Mouse (Mus musculus): ENCODE data around the gene Sema3a.
"Not testable (repeated sequence)": the region's sequence is repeated elsewhere in the genome, so short reads cannot be mapped to it uniquely, and the experiment has no call there.

The Sema3a gene

DNA sequence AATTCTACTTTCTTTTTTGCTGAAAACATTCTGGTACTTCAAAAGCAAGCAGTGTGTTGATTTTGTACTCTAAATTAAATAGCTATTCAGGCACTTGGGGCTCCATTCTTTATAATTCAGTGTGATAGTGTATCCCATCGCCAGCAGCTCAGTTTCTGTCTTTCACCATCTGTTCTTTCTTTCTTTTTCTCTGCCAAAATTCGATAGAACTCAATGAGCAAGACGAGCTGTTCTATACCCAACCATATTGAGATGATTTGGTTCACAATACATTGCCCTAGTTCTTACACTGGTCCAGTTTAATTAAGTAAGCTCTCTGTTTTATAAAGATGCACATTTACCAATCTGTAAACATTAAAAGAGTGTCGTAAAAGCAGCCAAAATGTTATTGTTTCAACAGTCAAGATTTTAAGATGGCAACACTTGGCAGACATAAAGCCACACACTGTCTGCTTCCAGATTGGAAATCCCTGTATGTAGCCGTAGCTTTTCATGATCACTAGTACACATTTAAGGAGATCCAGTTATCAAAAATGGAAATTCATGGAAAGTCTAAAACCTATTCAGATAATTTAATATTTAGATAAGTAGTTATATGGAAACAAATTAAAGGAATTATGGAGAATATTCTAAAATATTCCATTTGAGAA, 296.2 kb downstream of the Sema3a start:
- no peak for DNase-seq (ENCODE audit: low read depth)

DNA sequence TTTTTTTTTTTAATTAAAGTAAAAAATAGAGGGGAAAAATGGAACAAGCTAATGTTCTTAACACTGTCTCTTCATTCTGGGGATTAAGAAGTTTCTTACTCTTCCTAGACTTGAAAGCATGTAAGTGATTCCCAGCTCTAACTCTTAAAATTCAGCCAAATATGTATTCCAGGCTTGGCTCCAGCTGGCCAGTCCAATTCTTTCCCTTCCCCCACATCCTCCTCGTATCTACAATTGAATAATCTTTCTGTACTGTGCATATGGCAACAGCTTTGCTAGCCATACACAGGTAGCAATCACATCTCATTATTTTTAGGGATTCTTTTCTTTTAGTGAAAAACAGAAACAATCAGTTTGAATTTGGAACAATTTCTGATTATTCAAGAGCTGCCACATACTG, 303.5 kb downstream of the Sema3a start:
- DNase-seq (ENCODE audit: low read depth), result no peak

DNA sequence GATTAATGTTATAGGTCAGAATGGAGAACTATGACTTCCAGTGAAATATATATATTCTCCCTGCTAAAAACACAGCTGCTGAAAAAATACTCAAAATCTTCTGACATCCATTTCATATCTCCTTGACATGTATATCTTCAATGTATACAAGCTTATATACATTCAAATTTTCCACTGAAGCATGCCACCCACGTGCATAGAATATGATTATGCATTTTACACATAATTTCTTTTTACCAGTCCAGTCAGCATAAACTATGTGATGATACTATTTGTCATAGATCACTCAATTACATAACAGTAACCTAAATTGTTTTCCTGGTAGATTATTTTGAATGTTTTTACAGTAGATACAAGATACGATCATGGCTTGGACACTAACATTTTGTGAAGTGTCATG, 306.6 kb downstream of the Sema3a start:
- DNase-seq (ENCODE audit: low read depth), result no peak

DNA sequence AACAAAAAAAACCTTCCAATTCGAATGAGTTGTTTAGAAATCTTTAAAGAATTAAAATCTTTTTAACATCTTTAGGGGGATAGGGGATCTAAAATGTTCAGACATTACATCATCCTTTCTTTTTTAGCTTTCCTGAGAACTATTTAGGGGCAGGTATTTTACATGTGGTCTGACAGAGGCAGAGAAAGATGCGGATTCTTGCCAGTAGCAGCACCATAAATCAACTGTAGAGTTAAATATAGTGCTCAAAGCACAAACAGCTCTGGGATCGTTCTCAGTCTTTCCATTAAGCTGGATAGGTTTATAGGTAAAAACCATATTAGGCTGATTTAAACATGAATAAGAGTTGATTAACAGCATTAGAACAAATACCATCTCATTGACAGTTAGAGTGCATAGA, 307.4 kb downstream of the Sema3a start:
- DNase-seq (ENCODE audit: low read depth), result no peak

DNA sequence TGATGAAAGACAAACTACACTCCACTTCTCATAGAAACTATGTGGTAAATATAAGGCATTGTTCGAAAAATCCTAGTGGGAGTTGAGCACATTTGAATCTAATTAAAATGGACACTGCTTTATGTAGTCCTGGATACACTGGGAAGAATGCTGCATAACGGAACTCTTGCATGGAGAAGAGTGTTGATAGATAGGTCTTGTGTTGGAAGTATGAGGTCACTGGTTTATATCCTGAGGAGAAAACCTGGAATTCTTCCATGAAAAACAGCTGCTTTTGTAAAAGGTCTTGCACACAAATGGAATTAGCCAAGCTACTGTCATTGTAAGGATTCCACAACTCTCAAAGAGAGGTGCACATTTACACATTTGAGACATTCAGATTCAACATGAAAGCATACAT, 308.1 kb downstream of the Sema3a start:
- DNase-seq (ENCODE audit: low read depth), result no peak

DNA sequence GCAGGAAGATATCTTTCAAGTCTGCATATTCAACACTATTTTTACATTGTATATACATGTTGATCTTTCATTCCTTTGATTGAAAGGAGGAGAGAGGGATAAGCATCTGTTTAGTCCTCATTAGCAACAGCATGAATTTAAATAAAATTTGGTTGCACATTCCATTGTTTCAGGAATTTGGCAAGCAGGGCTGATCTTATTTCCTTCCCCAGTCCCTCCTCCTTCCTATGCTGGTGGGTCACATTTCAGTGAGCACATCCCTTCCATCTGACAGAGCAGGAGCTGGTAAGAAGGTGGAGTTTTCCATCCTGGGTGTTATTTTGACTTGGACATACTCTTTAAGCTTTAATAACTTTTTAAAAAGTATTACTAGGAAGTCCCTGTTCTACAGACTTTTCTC, 315.9 kb downstream of the Sema3a start:
- DNase-seq (ENCODE audit: low read depth), result no peak

DNA sequence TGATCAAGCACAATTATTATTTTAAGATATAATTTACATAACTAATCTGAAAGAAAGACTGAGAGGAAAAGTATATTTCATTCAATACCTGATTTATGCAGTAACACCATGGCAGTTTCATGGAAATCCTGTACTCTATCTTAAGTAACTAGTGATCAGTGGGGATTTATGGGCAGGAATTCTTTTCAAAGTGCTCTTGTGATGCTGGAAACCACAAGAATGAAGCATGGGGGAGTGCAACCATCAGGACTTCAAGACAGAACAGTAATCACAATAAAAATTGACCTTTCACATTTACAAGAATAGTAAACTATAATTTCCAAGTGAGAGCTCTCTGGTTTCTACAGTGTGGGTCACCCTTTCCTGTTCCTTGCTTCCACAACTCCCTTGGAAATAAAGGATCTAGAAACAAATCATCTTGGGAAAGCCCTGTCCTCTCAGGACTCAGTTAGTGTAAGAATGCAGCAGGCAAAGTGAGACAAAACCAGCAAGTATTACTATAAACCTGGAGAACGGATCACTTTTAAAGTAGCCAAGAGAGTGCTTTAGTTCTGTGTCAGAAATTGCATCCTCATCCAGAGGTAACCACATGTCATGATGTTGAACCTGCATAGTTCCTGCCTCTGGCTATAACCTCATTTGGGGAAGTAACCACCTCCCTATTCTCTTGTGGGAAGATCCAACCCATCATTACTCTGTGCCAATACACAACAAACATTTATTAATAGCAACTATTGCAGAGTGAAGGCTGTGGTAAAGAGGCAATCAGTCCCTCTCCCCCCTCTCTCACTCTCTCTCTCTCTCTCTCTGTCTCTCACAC, 335.2 kb downstream of the Sema3a start:
- DNase-seq (ENCODE audit: low read depth), result no peak

DNA sequence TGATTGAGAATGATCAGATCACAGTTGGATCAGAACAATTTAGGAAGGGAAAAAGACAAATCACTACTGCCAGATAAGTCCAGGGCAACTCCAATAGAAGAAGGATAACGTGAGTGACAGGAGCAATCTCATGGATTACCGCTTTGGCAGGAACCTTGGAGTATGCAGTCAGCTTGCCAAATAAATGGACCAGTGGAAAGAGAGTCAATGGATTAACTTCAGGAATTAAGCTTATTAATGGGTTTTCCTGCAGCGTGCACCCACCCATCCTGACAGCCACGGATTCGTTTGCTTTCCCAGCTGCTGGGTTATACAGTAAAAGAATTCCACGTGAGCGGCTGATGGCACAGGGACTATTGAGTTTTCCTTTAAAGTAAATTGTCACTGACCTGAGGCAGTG, 343.6 kb downstream of the Sema3a start:
- no peak for DNase-seq (ENCODE audit: low read depth)

DNA sequence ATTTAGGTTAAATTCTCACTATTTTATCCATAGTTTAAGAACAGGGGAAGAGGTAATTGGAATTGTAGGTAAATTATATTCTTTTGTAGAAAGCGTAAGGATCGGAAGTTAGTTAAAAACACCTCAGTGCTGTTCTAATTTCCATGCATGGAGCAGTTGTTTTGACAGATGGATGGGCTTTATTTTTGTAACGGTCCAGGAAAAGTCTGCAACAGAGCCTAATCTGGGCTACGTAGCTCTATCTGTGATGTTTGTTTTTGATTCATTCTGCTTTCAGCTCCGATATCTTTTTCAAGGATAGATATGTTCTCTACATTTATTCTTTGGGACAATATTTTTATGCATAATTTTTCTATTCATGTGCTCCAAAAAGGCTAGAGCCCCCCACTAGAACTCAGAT, 344.2 kb downstream of the Sema3a start:
- no peak for DNase-seq (ENCODE audit: low read depth)

DNA sequence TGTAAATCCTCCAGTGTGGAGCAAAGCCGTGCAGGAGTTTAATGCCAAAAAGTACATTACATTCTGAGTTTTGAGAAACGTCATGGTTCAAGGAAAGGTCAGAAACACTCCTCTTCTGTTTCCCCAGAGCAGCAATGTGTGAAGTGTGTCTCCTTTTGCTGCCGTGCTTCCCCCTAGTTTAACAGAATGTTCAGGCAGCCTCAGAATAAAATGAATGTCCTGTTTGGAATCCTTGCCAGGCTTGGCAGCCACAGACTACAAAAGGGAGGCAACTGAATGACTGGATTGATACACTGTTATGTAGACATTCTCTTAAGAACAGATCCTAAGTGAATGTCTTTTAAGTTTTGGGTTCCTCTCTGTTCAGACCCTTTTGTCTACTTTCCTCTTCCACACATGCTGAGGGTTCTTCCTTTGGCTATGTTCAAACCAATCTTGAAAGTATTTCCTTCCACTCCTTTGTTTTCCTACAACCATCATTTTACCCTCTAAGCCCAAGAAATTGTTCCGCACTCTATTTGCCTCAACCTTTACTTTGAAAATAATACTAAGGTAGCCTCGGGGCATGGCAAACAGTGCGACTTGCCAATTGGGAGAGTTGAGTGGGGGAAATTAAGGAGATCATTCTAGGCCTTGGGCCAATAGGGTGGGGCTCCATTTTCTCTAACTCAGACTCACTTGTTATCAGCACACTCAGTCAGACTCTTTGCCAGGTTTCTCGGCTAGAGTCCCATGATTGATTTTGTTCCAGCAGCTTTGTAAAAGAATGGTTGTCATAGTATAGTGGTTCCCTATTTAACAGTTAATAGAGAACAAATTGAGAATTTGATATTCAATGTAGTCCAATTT, 345.1 kb downstream of the Sema3a start:
- DNase-seq (ENCODE audit: low read depth), result no peak

DNA sequence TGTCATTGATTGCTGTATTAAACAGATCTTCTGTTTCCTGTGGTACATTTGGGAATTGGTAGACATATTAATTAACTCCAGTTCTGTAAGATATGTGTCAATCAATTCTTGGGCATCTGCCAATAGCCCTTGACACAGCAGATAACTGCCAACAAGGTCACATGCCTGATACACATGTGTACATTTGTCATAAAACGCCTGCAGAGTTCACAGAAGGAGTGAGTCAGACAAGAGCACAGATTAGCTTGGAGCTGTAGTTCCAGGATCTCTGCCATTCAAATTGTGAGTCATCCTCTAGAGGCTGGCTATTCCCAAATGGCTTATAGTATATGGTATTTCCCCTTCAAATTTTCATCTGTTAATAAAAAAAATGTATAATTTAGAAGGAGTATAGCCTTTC, 352.4 kb downstream of the Sema3a start:
- DNase-seq (ENCODE audit: low read depth), result no peak

DNA sequence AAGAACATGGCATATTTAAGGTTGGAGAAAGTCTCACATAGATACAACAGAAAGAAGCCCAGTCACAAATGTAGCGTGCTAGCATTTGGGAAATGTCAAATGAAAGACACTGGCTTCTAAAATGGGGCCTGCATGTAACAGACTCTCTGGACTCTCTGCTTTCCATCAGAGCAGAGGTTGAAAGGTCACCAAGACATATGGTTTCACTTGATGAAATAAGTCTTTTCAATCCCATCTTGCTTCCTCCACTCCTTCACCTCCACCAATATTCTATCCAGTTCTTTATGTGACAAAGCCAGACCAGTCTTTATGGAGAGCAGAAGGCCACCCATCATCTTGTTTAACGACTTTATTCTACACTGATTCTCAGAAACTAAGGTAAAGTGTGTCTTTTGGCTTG, 363.5 kb downstream of the Sema3a start:
- DNase-seq (ENCODE audit: low read depth), result no peak

DNA sequence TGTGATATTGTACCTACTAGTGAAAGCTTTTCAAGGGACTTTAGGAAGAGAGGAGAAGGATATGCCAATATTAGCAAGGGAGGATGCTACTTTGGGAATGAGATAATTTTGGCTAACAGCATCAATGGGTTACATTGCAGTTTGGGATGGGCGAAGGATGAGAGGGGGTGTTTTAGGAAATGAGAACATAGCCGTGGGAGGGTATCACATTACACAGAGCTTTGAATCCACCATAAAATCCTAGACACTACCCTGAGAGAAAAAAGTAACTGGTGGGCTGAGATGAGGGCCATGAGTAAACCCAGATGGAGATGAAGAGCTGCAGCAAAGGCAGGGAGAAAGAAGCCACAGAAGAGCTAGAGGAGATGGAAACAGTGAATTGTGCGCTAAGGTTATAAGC, 370.8 kb downstream of the Sema3a start:
- DNase-seq (ENCODE audit: low read depth), result not testable (repeated sequence)

DNA sequence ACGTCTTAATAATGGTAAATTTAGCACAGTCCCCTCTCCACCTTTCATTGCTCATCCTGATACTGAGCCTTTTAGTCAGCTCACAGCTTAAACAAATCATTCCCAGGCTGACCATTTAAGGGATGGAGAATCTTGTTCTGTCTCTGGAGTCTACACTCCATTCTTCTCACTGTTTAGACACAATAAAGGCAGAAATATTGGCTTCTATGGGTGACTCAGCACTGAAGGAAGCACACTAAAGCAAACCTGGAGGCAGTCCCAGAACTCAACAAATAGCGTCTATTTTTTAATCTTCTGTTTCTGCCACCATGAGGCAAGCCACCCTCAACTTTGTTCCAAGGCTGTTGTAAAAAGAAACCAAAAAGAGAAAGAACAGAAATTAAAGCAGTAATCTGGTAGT, 374.6 kb downstream of the Sema3a start:
- DNase-seq (ENCODE audit: low read depth), result no peak

DNA sequence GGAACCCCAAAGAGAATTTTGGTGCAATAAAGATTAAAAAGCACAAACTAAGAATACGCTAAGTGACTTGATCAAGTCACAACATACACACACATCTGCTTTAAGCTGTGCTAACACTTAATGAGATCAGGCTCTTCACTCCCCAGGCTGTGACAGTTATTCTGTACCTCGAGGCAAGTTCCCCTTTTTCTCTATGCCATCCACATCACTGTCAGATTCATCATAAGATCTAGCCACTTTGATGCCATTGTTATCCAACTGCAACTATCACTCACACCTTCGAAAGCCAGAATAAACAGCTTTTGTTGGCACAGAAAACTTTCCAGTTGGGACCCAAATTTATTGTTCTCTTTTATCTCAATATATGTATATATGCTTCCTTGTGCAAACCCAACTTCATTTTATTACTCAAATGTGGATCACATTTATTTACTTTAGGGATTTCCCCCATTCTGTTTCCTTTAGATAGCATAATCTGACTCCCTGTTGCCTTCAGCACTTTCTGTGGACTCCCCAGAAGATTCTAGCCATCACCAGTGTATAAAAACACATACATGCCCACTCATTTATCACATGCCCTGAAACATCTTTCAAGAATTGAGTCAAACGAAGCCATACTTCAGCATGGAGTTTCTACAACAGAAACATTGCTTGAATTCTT, 380.8 kb downstream of the Sema3a start:
- DNase-seq (ENCODE audit: low read depth), result no peak

DNA sequence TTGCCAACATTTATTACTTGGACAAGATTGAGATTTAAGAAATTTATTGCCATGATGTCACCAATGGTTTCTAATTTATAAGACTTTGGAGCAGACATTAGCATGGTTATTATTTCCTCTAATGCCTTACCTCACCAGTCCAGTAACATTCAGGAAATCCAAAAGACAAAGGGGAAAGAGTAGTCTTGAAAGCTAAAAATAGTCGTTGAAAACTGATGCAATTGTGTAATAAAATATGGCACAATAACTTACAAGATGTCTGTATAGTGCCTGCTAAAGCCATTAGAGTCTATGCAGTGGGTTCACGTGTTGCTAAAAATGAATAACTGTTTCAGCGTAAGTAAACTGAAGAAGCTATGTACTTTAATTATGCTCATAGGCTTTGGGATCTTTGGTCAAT, 383.9 kb downstream of the Sema3a start:
- DNase-seq (ENCODE audit: low read depth), result no peak

DNA sequence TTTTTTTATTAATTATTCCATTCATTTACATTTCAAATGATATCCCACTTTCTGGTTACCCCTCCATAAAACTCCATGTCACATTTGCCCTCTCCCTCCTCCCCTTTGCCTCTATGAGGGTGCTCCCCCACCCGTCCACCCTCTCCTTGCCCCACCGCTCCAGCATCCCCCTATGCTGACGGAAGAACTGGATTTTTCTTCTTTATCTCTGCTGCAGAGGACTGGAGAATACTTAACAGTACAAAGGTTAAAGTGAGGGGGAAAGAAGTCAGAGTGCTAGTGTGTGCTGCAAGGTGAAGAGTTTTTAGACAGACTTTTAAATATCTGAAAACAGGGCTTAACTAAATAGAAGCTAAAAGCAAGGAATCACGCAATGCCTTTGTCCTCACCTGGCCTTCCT, 391.8 kb downstream of the Sema3a start:
- no peak for DNase-seq (ENCODE audit: low read depth)

DNA sequence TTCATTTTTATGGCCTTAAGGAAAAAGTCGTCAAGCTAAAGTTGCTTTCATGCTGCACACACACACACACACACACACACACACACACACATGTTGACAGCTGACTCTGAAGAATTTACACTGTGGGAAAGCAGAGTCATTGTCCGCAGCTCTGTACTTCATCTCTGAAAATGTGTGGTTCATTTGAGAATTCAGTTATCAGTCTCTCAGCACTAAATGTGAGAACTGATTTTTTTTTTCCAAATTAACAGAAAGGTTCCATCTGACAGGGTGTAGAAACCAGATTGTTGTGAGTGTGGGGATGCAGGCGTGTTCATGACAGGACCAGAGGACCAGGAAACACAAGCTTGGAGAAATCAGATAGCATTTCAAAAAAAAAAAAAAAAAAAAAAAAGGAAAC, 400.4 kb downstream of the Sema3a start:
- DNase-seq (ENCODE audit: low read depth), result no peak

DNA sequence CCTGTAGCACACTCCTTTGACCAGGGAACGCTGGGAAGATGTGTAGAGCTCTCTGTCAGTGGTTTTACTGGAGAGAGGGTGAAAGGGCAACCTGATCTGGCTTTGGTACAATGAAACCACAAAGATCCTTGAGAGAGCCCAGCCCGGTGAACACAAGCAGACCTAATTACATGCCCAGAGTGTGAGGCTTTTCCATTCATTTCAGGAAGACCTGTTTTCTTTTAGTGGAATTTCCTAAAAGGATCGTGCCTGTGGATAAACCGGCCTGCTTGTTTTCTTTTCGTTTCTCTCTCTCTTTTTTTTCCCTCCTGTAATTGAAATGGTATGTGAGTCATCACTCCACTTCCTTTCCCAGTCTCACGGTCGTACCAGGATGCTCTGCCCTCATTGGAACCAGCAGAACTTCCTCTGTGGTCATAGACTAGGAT, 401.8 kb downstream of the Sema3a start:
- DNase-seq (ENCODE audit: low read depth), result no peak

DNA sequence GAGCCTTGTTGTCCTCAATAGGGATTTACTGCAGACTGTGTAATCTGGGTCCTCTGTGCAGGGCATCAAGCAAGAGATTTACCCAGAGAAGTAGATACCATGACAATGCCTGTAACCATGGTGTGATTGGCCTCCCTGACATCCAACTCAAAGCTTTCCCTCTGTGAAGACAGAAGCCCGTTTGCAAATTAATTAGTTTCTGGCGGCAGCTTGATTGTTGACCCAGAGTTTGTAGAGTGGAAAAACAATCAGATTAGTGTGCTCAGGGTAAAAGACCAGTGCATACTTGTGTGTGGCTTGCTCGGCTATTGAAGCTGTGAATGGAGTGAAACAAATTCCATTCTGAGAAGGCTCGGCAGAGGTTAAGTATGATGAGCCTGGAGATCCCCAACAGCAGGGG, 404.0 kb downstream of the Sema3a start:
- DNase-seq (ENCODE audit: low read depth), result no peak

DNA sequence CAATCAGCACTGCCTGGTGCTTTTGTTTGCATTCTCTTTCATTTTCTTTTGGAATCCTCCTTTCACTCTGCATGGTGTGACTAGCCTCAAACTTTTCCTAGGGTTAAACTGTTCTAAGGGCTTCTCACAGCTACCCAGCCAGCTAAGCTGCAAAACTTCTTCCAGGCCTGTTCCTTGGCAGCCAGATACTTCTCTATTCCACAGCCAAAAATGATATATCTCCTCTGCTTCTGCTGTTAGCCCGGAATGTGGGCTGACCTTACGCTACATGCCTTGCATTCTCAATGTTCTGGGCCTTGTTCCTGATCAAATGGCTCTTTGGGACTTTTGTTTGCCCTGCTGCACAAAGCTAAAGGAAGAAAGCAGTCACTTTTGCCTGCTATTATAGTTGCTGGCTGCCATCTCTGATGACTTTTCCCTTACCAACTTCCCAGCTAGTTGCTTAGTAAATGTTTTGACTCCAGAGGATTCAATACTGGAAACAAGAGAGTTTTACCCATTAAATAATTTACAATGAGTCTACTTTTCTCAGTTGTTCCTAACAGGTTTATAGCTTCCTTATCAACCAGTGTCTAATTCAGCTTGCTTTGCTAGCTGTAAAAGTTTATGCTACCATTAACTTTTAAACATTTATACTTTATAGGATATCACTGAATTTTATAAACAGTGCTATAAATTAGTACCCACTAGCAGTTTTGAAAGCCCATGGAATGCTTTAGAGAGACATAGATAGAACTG, 422.4 kb downstream of the Sema3a start:
- no peak for DNase-seq (ENCODE audit: low read depth)

DNA sequence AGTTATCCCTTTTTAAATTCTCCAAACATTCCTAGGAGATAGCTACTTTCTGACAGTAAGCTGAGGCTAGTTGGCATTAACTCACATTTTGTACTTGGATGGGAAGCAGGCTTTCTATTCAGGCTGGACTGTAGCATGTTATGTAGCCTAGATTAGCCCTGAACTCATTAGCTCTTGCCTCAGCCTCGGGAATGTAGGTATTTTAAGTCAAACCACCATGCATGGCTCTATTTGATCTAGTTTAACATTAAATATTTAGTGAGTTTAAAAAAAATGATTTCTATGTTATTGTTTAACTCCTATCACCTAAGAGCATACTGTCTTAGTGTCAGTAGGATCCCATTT, 423.0 kb downstream of the Sema3a start:
- no peak for DNase-seq (ENCODE audit: low read depth)

Measured in c-Kit-positive CD71-negative TER-119-negative erythroid progenitor cells, embryonic 14.5 days (primary cell).